Mouse (Mus musculus): ENCODE data around the gene Noct.
A peak's percentile ranks its signal among the peaks of the same experiment; 100 is the strongest.
"Not testable (repeated sequence)": the region's sequence is repeated elsewhere in the genome, so short reads cannot be mapped to it uniquely, and the experiment has no call there.

Noct gene

DNA sequence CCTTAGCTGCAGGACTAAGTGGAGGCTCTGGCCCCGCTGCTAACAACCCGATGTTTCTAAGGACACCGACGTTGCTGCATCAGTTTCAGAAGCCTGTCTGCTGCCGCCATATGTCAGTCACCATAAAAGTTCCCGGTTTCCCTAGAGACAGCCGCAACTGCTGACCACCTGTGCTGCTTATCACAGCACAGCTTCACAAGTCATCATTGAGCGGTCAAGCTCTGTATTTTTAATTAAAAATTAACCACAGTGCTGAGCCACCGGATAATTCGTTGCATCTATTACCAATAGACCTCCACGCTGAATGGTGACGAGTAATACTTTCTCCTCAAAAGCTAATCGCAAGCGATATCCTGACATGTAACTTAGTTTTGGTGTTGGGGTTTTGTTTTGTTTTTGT is 19.4 kb upstream of the Noct start:
- DNase-seq (ENCODE audit: low spot score in 2 of 2), result no peak

DNA sequence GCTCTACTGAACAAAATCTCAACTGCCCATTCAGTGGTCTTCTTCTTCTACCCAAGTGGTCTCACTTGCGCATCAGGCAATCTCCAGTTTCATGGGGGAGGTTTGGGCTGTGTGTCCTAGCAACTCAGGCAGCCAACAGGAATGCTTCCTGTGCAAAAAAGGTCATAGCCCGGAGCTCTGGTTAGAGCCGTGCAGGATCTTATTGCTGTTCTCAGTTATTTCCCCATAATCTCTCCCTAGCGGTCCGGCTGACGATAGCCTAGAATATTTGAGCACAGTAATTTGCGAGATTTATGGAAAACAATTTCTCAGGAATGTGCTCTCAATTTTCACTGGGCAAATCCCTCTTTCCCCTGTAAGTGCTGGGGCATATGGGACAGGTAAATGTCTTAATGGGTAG is 17.7 kb upstream of the Noct start:
- no peak for DNase-seq (ENCODE audit: low spot score in 2 of 2)

DNA sequence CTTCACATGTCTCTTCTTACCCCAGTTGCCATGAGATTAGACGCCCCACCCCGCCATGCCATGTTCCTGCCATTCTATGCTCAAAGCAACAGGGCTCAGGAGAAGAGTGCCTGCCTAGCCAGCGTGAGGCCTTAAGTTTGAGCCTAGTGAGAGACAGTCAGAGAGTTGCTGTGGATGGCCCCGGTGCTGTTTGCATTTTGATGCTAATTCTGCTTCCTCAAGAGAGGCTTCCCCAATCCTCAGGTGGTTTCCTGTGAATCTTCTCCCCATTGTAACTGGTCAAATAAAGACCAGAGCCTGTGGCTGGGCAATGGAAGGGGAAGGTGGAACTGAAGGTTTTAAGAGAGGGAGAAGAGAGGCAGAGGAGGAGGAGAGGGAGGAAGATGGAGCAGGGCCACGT is 15.6 kb upstream of the Noct start:
- no peak for DNase-seq (ENCODE audit: low spot score in 2 of 2)

DNA sequence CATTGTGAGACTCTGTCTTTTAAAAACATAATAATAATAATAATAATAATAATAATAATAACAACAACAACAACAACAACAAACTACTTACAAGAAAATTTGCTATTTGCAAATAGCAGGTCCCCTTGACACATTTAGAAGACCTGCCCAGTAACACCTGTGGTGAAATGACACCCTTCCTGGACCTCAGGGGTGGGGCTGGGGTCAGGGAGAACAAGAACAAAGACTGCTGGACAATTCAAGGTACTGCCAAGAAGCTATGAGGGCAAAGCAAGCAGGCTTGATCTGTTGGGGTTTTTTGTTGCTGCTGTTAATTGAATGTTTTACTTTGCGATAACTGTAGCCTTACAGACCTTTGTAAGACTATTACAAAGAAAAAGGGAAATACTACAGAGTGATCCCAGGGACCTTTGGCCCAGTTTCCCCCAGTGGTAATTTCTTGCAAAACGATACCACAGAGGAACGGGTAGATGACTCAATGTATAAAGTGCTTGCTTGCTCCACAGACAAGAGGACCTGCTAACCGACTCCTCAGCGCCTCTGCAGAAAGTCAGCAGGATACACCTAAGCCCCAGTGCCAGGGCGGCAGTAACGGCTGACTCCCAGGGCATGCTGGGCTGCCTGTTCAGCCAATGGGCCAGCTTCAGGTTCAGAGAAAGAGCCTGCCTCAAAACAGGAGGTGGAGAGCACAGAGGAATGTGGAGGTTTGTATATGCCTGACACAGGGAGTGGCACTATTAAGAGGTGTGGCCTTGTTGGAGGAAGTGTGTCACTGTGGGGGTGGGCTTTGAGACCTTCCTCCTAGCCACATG is 14.5 kb upstream of the Noct start:
- DNase-seq (ENCODE audit: low spot score in 2 of 2), result no peak

DNA sequence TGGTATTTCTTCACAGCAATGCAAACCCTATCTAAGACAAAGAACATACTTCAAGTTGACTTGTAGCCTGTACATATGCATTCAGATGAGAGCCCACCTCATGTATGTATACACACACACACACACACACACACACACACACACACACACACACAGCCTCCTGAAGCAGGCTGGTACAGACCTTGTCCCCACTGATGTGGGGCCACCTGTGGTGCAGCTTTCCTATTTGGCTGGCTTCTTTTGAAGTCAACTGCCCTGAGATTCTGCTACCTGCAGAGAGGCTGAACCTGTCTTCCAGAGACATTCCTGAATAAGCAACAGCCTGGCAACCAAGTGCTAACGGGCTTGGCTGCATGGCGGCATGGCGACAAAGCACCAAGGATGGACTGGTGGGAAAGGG is 13.8 kb upstream of the Noct start:
- no peak for DNase-seq (ENCODE audit: low spot score in 2 of 2)

DNA sequence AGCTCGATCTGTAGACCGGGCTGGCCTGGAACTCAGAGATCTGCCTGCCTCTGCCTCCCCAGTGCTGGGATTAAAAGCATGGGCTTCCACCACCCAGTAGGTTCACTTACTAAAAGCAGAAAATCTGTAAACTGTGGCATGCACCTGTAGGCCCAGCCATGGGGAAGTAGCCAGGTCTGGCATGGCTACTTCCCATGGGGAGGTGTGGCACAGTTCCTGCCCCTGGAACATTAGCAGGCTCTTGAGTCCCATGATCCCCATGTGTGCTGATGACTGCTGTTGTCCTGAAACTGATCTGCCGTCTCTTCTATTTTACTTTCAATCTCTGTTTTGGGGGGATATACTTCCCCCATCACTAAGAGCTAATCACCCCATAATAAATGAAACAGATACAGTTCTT is 11.1 kb upstream of the Noct start:
- no peak for DNase-seq (ENCODE audit: low spot score in 2 of 2)

DNA sequence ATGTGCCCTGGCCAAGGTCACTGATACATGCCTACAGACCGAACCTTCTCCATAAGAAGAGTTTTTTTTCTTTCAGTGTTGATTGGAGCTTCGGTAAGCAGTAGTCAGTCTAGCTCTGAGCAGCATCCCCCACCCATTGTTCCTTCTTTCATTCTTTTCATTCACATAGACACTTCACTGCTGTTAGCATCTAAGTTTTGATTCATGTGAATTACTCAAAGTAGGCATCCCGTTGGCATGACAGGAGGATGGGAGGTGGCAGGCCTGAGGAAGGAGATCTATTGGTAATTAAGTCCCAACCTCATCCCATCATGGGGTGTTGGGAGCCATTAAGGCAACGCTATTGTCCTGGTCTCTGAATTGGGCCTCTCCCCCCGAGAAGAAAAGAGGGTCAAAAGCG is 8.6 kb upstream of the Noct start:
- DNase-seq (ENCODE audit: low spot score in 2 of 2), result no peak

DNA sequence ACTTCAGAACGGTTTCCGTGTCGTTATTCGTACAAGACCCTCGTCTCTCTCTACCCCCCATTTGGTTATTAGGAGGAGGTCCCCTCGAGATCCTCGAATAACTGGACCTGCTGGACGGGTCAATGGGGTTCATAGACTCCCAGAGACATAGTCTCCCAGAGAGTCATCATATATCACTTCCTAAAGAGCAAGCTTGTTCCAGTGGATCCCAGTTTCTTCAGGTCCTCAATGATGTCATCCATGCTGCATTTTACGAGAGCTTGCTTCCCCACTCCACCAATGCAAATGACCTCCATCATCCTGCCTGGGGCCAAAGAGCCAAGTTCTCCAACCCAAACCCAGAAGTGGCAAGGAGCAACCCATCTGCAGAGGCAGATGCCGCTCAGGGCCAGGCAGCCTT is 7.9 kb upstream of the Noct start:
- DNase-seq (ENCODE audit: low spot score in 2 of 2), result not testable (repeated sequence)

DNA sequence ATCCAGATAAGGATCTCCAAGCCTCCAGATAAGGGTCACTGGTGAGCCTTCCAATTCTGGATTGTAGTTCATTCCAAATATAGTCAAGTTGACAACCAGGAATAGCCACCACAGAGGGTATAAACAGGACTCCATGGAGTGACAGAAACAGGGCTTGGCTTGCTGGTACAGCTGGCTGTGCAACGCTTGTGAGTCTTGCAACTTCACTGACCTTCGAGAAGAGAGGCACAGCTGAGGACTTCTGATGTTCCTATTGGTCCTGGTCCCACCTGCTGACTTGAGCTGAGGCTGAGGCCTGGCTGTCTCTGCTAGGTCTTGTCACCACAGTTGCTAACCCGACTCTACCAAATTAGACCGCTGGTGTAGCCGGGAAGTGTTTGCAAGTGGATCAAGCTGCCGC is 5.9 kb upstream of the Noct start:
- DNase-seq (ENCODE audit: low spot score in 2 of 2), result not testable (repeated sequence)

DNA sequence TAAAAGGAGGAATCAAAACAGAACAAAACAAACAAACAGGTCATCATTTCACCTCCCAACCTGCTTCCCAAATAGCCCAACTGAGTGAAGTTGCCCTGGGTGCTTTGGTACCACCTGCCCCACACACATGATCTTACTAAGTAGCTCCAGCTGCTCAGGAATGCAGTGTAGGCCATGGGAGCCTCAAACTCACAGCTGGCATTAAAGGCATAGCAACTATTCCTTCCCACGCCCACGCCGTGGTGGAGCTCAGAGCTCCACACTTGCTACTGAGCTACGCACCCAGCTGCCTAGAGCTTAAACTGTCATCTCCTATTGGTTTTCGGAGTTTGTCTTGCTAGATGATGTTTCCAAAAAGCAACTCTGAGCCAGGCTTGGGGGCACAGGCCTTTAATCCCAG is 5.0 kb upstream of the Noct start:
- no peak for DNase-seq (ENCODE audit: low spot score in 2 of 2)

DNA sequence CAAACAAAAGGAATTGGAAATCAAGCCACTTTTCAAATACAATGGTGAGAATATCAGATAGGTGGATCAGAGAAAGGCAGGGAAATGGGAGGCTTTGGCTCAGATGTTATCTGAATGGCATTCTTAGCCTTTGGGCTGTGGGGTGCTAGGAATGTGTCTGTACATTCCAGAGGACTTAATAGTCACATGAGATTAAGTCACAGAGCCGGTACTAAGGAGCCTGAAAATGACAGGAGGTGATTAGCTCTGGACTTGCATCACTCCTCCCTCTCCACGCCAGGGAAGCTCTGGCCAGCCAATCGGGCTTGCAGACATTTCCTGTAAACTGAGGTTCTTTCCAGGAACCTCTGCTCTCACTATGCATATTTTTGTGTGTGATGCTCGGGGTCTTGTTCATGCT is 3.4 kb upstream of the Noct start:
- DNase-seq (ENCODE audit: low spot score in 2 of 2), result no peak

DNA sequence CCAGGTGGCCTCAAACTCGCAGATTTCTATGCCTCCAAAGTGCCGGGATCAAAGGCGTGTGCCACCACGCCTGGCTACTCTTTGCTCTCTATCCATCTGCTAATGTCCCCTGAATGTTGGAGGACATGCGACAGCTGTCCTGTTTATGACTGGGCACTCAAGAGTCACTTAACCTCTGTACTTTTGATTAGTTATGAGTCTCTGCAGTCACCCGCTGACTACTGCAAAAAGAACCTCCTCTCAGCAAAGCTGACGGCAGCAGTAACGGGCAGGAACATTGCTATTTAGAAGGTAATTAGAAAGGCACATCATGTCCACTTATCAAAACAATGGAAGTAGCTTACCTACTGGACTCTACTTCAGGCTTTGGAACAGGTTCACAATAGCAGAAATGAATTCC is 2.4 kb upstream of the Noct start:
- DNase-seq (ENCODE audit: low spot score in 2 of 2), result no peak

DNA sequence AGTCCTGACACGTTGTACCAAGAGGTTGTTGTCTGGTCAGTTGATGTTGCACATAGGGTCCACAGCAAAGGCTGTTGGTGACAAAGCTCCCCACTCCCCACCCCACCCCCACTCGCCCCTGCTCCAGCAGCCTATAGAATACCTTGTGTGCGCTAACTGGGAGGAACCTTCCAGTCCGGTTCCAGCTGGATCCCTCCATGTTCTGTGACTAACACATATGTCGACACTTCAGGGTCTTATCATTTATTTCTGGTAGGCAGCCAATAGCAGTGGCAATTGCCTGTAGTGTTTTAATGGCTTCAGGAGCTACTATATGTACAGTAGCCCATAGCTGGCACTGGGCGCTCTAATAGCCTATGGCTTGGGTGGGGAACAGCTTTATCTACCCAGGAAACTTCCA is 1.9 kb upstream of the Noct start:
- DNase-seq (ENCODE audit: low spot score in 2 of 2), result no peak

DNA sequence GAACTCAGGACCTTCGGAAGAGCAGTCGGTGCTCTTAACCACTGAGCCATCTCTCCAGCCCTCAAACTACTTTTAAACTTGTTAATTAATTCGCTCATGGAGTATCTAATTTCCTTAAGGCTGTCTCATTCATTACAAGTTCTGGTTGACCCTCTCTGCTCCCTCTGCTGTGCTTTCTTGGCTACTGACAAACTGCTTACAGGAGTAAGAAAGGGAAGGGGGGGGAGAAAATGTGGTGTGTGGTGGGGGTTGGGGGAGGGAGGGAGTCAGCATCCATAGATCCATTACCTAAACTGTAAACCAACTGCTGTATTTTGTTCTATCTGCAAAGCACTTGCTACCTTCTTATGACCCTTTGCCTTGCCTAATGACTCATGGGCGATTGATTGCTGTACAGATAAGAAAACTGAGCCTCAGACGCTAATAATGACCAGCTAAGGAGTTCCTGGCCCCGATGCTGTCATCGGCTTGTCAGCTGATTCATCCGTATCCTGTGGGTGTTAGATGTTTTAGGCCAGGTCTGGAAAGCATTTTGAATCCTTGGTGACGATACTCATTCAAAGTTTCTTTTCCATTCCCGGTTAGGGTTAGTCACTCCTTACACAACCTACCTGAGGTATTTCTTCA is 1.3 kb upstream of the Noct start:
- DNase-seq (ENCODE audit: low spot score in 2 of 2), result no peak

DNA sequence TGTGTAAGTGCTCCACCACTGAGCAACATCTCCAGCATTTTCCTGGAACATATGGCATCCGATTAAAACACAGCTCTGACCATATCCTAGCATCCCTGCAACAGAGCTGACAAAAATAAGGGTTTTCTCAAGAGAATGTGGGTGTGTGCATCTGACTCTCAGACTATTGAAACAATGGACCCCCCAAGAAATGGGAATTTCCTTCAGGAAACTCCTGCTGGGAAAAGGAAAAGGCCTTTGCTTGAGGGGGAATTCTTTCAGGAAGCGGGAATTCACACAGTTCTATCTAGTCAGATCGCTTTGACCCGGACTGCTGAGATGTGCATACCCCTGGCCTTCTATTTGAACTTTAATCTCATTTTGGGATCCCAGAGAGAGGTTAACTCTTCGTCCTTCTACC is 691 bp upstream of the Noct start:
- no peak for DNase-seq (ENCODE audit: low spot score in 2 of 2)

DNA sequence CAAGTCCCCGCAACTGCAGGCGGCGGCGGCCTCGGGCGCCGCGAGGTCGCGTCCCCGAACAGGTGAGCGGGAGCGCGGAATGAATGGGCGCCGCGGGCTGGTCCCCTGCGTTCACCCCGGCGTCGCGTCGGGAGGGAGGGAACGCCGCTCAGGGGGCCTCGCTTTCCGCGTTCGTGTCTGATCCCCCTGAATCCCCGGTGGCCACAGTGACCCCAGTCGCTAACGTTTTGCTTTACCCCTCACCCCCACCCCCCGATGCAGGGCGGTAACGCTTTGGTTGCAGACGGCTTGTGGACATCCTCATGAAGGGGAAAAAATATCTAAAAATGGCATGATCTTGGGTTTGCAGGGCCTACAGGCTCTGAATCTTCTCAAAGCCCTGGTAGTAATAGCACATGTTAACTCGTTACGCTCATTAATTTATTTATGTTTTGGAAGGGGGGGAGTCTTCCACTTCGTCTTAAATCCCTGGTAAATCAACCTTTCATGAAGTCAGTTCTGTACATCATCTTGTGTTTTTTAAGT is 1.0 kb downstream of the Noct start:
- no peak for DNase-seq (ENCODE audit: low spot score in 2 of 2)

DNA sequence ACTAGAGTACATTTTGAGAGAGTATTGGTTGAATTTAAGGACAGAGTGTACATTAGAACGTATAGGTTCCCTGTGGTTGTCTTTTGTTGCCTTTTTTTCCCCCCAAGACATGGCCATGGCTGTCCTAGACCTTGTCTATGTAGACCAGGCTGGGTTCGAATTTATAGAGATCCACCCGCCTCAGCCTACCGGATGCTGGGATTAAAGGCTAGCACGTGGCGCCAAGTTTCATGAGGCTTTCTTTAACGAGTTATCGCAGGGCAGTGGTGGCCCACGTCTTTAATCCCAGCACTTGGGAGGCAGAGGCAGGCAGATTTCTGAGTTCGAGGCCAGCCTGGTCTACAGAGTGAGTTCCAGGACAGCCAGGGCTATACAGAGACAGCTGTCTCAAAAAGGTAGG is 1.7 kb downstream of the Noct start:
- no peak for DNase-seq (ENCODE audit: low spot score in 2 of 2)

DNA sequence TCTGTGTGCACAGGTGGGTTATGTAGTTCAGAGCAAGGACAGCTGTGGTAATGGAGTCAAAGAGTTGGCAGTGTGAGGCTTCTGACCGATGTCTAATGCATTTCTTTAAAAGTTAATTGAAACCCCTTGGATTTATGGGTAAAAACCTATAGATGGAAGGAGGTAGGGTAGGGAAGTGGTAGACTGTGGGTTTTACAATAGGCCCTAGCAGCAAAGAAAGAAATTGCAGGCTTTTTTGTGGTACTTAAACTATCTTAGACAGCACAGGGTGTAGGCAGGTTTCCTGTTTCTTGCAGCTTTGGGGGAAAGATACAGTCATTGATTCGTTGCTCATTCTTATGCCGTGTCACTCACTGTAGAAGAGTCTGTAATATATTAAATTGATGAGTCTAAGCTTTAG is 2.4 kb downstream of the Noct start:
- DNase-seq (ENCODE audit: low spot score in 2 of 2), result no peak

DNA sequence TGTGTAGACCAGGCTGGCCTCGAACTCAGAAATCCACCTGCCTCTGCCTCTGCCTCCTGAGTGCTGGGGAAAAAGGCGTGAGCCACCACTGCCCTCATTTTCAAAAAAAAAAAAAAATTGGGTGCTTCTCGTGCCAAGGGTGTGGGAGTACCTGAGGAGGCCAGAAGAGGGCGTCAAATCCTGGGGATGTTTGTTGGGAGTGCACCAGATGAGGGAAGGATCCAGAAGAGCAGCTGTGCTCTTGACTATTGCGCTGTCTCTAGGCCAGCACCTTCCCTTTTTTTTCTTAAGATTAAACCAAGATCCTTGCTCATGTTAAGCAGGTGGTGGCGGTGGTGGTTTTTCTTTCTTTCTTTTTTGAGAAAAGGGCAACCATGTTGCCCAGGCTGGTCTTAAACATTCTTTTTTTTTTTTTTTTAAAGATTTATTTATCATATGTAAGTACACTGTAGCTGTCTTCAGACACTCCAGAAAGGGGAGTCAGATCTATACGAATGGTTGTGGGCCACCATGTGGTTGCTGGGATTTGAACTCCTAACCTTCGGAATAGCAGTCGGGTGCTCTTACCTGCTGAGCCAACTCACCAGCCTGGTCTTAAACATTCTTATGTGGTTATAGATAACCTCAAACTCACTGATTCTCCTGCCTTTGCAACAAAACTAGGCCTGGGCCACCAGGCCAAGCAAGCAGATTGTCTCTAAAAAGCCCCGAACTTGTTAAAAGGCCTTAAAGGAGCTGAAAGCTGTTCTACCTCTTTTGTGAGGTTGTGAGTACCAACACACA is 4.0 kb downstream of the Noct start:
- peak in 1 of 2 experiments; percentile 36 for DNase-seq (ENCODE audit: low spot score in 2 of 2)

DNA sequence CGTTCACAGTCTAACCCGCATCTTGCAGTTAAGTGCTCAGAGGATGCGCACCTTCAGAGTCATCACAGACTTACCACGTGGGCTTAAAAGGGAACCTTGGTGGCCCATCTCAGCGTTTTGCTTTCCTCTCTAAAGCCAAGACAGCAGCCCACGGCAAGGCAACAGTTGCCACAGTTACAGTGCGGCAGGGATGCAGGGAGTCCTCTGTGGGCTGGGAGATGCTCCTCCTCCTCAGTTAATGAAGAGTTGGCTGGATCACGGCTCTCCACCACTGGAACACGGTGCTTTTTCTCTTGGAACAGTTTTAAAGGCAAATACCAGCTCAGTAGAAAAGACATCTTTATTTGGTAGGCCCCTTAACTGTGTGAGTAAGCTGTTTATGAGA is 4.6 kb downstream of the Noct start:
- no peak for DNase-seq (ENCODE audit: low spot score in 2 of 2)

DNA sequence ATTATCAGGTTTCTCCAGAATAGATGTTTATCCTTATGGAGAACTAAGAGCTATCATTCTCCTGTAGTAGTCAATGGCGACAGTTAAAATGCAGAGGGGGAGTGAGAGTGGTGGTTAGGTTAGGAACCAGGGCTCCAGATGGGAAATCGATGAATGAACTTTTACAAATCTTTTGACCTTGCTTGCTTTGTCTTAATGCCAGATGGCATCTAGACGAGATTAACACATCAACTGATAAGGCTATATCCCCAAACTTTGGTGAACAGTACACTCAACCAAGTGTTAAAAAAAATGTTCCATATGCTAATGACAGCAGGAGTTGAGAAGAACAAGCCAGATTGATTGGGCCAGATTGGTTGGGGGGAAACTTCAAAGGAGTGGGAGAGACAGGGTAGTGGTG is 5.0 kb downstream of the Noct start:
- no peak for DNase-seq (ENCODE audit: low spot score in 2 of 2)

DNA sequence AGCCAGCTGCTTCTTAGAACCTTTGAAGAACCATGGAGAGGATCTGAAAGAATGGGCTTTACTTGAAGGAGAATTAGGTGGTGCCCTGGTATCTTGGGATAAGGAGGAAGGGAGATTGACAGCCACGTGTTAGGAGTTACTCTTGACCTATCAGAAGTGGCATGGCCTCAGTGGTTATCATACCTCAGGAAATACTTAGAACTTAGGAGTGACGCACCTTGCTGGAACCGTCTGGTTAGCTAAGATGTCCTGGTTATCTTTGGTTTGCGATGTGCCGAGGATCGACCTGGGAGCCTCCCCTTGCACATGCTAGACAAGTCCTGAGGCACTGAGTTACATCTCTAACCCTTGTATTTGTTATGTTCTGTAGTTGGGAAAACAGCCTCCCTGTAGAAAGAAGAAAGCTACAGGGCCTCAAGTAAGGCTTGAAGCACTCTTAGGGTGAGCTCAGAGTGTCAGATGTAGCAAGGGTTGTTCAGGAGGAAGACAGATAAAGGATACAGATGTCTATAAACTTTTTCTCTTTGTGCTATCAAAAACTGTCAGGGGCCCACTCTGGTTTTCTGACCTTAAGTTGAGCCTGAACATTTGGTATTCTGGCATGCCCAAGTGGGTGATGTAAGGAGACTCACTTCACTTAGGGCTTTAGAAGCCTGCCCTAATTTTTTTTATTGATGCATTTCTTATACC is 6.0 kb downstream of the Noct start:
- DNase-seq (ENCODE audit: low spot score in 2 of 2), result no peak
